In the genomic region with DNA sequence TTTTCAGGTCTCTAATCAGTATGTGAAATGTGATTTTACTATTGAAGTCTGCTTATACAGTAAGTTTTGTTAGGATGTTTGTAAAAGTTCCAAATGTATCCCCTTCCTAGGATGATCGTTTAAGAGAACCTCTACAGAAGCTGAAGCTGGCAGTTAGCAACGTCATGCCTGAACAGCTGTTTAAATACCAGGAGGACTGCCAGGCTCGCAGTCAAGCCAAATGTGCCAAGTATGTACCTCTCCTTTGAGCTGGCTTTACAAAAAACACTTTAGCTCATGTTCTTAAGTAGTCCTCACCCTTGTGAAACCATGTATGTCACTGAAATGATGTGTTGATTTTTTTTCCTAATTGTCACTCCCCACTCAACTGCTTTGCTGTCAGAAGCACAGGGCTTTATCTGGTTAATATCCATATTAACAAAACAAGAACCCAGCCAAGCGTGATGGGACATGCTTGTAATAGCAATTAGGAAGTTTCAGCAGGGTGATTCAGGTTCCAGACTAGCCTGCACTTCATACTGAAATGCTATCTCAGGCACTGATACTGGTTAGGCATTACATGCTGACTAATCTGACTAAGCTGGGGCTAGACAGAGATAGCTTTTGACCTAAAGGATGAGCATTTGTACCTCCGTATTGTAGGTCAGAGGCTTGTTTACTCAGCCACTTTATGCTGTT, we compare ENCODE assay signal across 10 mouse cellular contexts. TPM values are rescaled to one million over a fixed set of nuclear protein-coding genes. Genes with fewer than 3 reads are reported as not detected.
DNase-seq lines count a peak whose midpoint lies in the region; ATAC-seq and TF ChIP-seq lines count a peak whose summit lies in the region.
"Had no signal": no experiment of that assay in that cellular context is flagged by ENCODE, and none has a peak within 500 bp of the region (broad histone marks: within the 10 kb centered on the region; RNA-seq: fewer than 3 reads in every experiment).

No protein-coding gene starts in this region.

- no peaks in the 10 kb centered on the region for H3K27me3 ChIP-seq in midbrain, postnatal 0 days (ENCODE audit: insufficient read depth, low read length)
- H3K27me3 ChIP-seq in midbrain, embryonic 15.5 days (replicated peaks), result no peaks in the 10 kb centered on the region

- no peaks in the 10 kb centered on the region for H3K4me1 ChIP-seq in midbrain, postnatal 0 days (ENCODE audit: insufficient read depth, low read length)
- H3K4me1 ChIP-seq in midbrain, embryonic 15.5 days, result no peaks in the 10 kb centered on the region
- H3K4me1 ChIP-seq: midbrain, embryonic 10.5 days had no signal

- intact Hi-C loops in gastrocnemius, postnatal 36 days (cut with DNase I), result no loop called here
- intact Hi-C loops in heart, postnatal 25 days (cut with DNase I), result no loop called here

- H3K9ac ChIP-seq in midbrain, postnatal 0 days (replicated peaks; ENCODE audit: low read length, poor library complexity, severe bottlenecking), result no peak overlapping the region
- H3K9ac ChIP-seq in midbrain, embryonic 15.5 days, result no peak overlapping the region

- H3K27ac ChIP-seq in midbrain, postnatal 0 days (ENCODE audit: low read depth, low read length), result no peak overlapping the region
- no peak overlapping the region for H3K27ac ChIP-seq in midbrain, embryonic 15.5 days
- H3K27ac ChIP-seq: midbrain, embryonic 10.5 days had no signal

- no peak overlapping the region for H3K4me3 ChIP-seq in midbrain, postnatal 0 days (ENCODE audit: low read depth, low read length)
- H3K4me3 ChIP-seq in midbrain, embryonic 15.5 days, result no peak overlapping the region
- H3K4me3 ChIP-seq: midbrain, embryonic 10.5 days had no signal

- peak; percentile 24 for DNase-seq in gastrocnemius, adult 18-20 months (ENCODE audit: low spot score)
- DNase-seq in gastrocnemius, postnatal 36 days, result no peak
- DNase-seq in midbrain, postnatal 0 days (ENCODE audit: low spot score), result peak; percentile 15
- DNase-seq in kidney, postnatal 36 days, result peak; percentile 36 to 38
- no peak for DNase-seq in adrenal gland, adult 2 months
- no peak for DNase-seq in cerebellum, adult 11-12 months
- no peak for DNase-seq in heart, postnatal 25 days (ENCODE audit: low spot score)
- DNase-seq: heart, postnatal 4 days had no signal

- ATAC-seq in midbrain, postnatal 0 days (ENCODE audit: low FRiP score), result no peak
- no peak for ATAC-seq in midbrain, embryonic 15.5 days (replicated peaks)

- H3K9me3 ChIP-seq in midbrain, postnatal 0 days (ENCODE audit: low read length), result no peaks in the 10 kb centered on the region
- no peaks in the 10 kb centered on the region for H3K9me3 ChIP-seq in midbrain, embryonic 15.5 days
- H3K9me3 ChIP-seq: midbrain, embryonic 10.5 days had no signal

- H3K4me2 ChIP-seq in midbrain, postnatal 0 days (ENCODE audit: low read depth, low read length, poor library complexity, severe bottlenecking), result no peak overlapping the region
- H3K4me2 ChIP-seq in midbrain, embryonic 15.5 days, result no peak overlapping the region

- no peak for TF ChIP-seq CTCF in midbrain, postnatal 0 days (IDR thresholded peaks at IDR 0.05)

- 57% methylated on average over 5 of the region's 5 CpGs for WGBS in midbrain, postnatal 0 days
- 62% methylated on average over 5 of the region's 5 CpGs for WGBS in midbrain, embryonic 15.5 days

- peaks cover 34% of the 10 kb centered on the region for H3K36me3 ChIP-seq in midbrain, postnatal 0 days (ENCODE audit: insufficient read depth, low read length)
- H3K36me3 ChIP-seq in midbrain, embryonic 15.5 days (replicated peaks), result peaks cover 51% of the 10 kb centered on the region

RNA-seq across cellular contexts. Expression of gene Ubn2, which starts 48.1 kb away (rescaled TPM):
- total RNA-seq in gastrocnemius, adult 18-20 months (2021), result 10 to 100 TPM; 24.1 to 24.9 TPM
- total RNA-seq in gastrocnemius, postnatal 36 days (2021), result 10 to 100 TPM; 18.3 to 21.8 TPM
- 24.0 and 32.5 TPM in 2 replicates for total RNA-seq in midbrain, postnatal 0 days (2014; rRNA removed)
- polyA plus RNA-seq in midbrain, postnatal 0 days (2015; fragmentation: Nextera tagmentation; extraction: Ambion mirVana), result 10.4 and 13.5 TPM in 2 replicates
- polyA plus RNA-seq in midbrain, embryonic 15.5 days (2015; fragmentation: Nextera tagmentation; extraction: Ambion mirVana), result 24.4 and 25.4 TPM in 2 replicates
- total RNA-seq in adrenal gland, adult 2 months (2021), result 10 to 100 TPM; 19.4 to 35.4 TPM
- polyA plus RNA-seq in adrenal gland, adult 2 months (2012; rRNA removed), result 2.9 and 3.6 TPM in 2 replicates
- total RNA-seq in heart, postnatal 25 days (2021), result 10 to 100 TPM; 20.7 to 21.5 TPM

RNA-seq across cellular contexts. Expression of gene Fmc1, which starts 51.5 kb away (rescaled TPM):
- 100 to 1,000 TPM; 144 to 163 TPM for total RNA-seq in gastrocnemius, adult 18-20 months (2021)
- total RNA-seq in gastrocnemius, postnatal 36 days (2021), result 100 to 1,000 TPM; 120 to 165 TPM
- 48.3 and 48.4 TPM in 2 replicates for total RNA-seq in midbrain, postnatal 0 days (2014; rRNA removed)
- polyA plus RNA-seq in midbrain, postnatal 0 days (2015; fragmentation: Nextera tagmentation; extraction: Ambion mirVana), result 226 and 228 TPM in 2 replicates
- 191 and 193 TPM in 2 replicates for polyA plus RNA-seq in midbrain, embryonic 15.5 days (2015; fragmentation: Nextera tagmentation; extraction: Ambion mirVana)
- 100 to 1,000 TPM in 1 of 2 experiments, 10 to 100 TPM in 1; 82.5 to 132 TPM for total RNA-seq in adrenal gland, adult 2 months (2021)
- polyA plus RNA-seq in adrenal gland, adult 2 months (2012; rRNA removed), result 564 and 655 TPM in 2 replicates
- total RNA-seq in heart, postnatal 25 days (2021), result 100 to 1,000 TPM; 231 to 256 TPM

Comparison
In these comparisons a context has a peak if more than half of its experiments do, and no peak if none do; other contexts are left out.
1. DNase-seq: peak in gastrocnemius, adult 18-20 months (single experiment), midbrain, postnatal 0 days (single experiment) and kidney, postnatal 36 days (2 of 2); none in gastrocnemius, postnatal 36 days (0 of 2), adrenal gland, adult 2 months (single experiment), cerebellum, adult 11-12 months (single experiment) and heart, postnatal 25 days (single experiment).